Comparison of ENCODE assay signal across 28 mouse cellular contexts in genomic region chr2:148686862-148687261, GRCm38 (mm10). TPM values are rescaled to one million over a fixed set of nuclear protein-coding genes. Genes with fewer than 3 reads are reported as not detected.
DNase-seq lines count a peak whose midpoint lies in the region; ATAC-seq and TF ChIP-seq lines count a peak whose summit lies in the region.
"Had no signal": no experiment of that assay in that cellular context is flagged by ENCODE, and none has a peak within 500 bp of the region (broad histone marks: within the 10 kb centered on the region; RNA-seq: fewer than 3 reads in every experiment).

No protein-coding gene starts in this region.

- peak overlapping the region; percentile 57; the same call in 1 of the 2 replicates for H3K27ac ChIP-seq in intestine, postnatal 0 days (ENCODE audit: low read depth, low read length)
- H3K27ac ChIP-seq in intestine, embryonic 16.5 days (ENCODE audit: low read length) = no peak overlapping the region
- H3K27ac ChIP-seq: embryonic facial prominence, embryonic 10.5 days; embryonic facial prominence, embryonic 13.5 days; forebrain, embryonic 12.5 days; forebrain, embryonic 15.5 days; heart, adult 2 months; heart, embryonic 10.5 days; heart, embryonic 13.5 days; hindbrain, embryonic 14.5 days had no signal

- DNase-seq in lung, adult 18-20 months = peak; percentile 34 to 63
- DNase-seq in lung, adult 2 months = no peak
- peak; percentile 52 for DNase-seq in lung, postnatal 14 days
- DNase-seq in retina, postnatal 1 day = no peak
- no peak for DNase-seq in thymus, postnatal 4 days
- no peak for DNase-seq in natural killer cell, adult 2 months (ENCODE audit: low spot score in 2 of 2)
- DNase-seq: adrenal gland, adult 8-10 months; adrenal gland, postnatal 25 days; cerebellum, adult 18-20 months; cerebellum, adult 9-10 months; cerebellum, postnatal 25 days; embryo, embryonic 11 days; gastrocnemius, postnatal 10 days; gastrocnemius, postnatal 36 days; heart, adult 2 months; heart, postnatal 14 days; heart, postnatal 4 days had no signal

- H3K9ac ChIP-seq in intestine, postnatal 0 days (ENCODE audit: low read depth, low read length) = no peak overlapping the region
- no peak overlapping the region for H3K9ac ChIP-seq in intestine, embryonic 16.5 days (ENCODE audit: low read depth, low read length)
- H3K9ac ChIP-seq: embryonic facial prominence, embryonic 13.5 days; forebrain, embryonic 12.5 days; forebrain, embryonic 15.5 days; heart, embryonic 13.5 days; hindbrain, embryonic 14.5 days had no signal

- H3K9me3 ChIP-seq in intestine, postnatal 0 days (ENCODE audit: control insufficient read depth) = no peaks in the 10 kb centered on the region
- no peaks in the 10 kb centered on the region for H3K9me3 ChIP-seq in intestine, embryonic 16.5 days (ENCODE audit: control insufficient read depth, low read length)
- H3K9me3 ChIP-seq: embryonic facial prominence, embryonic 10.5 days; embryonic facial prominence, embryonic 13.5 days; forebrain, embryonic 12.5 days; forebrain, embryonic 15.5 days; heart, embryonic 10.5 days; heart, embryonic 13.5 days had no signal

- no peak for ATAC-seq in intestine, postnatal 0 days
- no peak for ATAC-seq in intestine, embryonic 16.5 days
- ATAC-seq: activated CD4-positive, CD25-positive, alpha-beta regulatory T cell, adult 4 months; forebrain, embryonic 15.5 days had no signal

- no peak for TF ChIP-seq POLR2A in lung, adult 2 months (IDR thresholded peaks at IDR 0.05; ENCODE audit: borderline replicate concordance, extremely low read depth, low read depth, low read length)

- no peak overlapping the region for H3K4me2 ChIP-seq in intestine, postnatal 0 days (replicated peaks; ENCODE audit: low read depth)
- H3K4me2 ChIP-seq in intestine, embryonic 16.5 days (ENCODE audit: low read depth, low read length) = no peak overlapping the region
- H3K4me2 ChIP-seq: embryonic facial prominence, embryonic 13.5 days; forebrain, embryonic 12.5 days; forebrain, embryonic 15.5 days; heart, embryonic 13.5 days; hindbrain, embryonic 14.5 days had no signal

- WGBS in intestine, postnatal 0 days = 80% methylated on average over 1 of the region's 1 CpGs
- WGBS in intestine, embryonic 16.5 days = 82% methylated on average over 1 of the region's 1 CpGs
- 74% methylated on average over 1 of the region's 1 CpGs for WGBS in lung, adult 2 months

- no peaks in the 10 kb centered on the region for H3K27me3 ChIP-seq in intestine, postnatal 0 days (replicated peaks; ENCODE audit: control insufficient read depth, insufficient read depth, low read length)
- H3K27me3 ChIP-seq in intestine, embryonic 16.5 days (replicated peaks; ENCODE audit: control insufficient read depth, insufficient read depth, low read length) = no peaks in the 10 kb centered on the region
- H3K27me3 ChIP-seq: embryonic facial prominence, embryonic 13.5 days; forebrain, embryonic 12.5 days; forebrain, embryonic 15.5 days; heart, embryonic 13.5 days had no signal

- no peak overlapping the region for H3K4me3 ChIP-seq in intestine, postnatal 0 days (ENCODE audit: low read depth, low read length)
- H3K4me3 ChIP-seq in intestine, embryonic 16.5 days (ENCODE audit: low read length) = no peak overlapping the region
- H3K4me3 ChIP-seq in lung, adult 2 months (replicated peaks; ENCODE audit: extremely low read depth, low read depth, low read length) = no peak overlapping the region
- H3K4me3 ChIP-seq: embryonic facial prominence, embryonic 10.5 days; embryonic facial prominence, embryonic 13.5 days; erythroblast, embryonic 14.5 days; forebrain, embryonic 12.5 days; forebrain, embryonic 15.5 days; heart, adult 2 months; heart, embryonic 10.5 days; heart, embryonic 13.5 days had no signal

- no peaks in the 10 kb centered on the region for H3K4me1 ChIP-seq in intestine, postnatal 0 days (replicated peaks; ENCODE audit: control insufficient read depth, insufficient read depth, low read length)
- H3K4me1 ChIP-seq in intestine, embryonic 16.5 days (ENCODE audit: control insufficient read depth, insufficient read depth, low read length) = peaks cover 9% of the 10 kb centered on the region
- H3K4me1 ChIP-seq in lung, adult 2 months (ENCODE audit: control insufficient read depth, insufficient read depth, low read length) = peaks cover 3% of the 10 kb centered on the region

- H3K36me3 ChIP-seq in intestine, postnatal 0 days (ENCODE audit: control insufficient read depth, insufficient read depth) = peaks cover 52% of the 10 kb centered on the region
- peaks cover 25% of the 10 kb centered on the region for H3K36me3 ChIP-seq in intestine, embryonic 16.5 days (ENCODE audit: control insufficient read depth, insufficient read depth, low read length)

- no peak for TF ChIP-seq CTCF in intestine, postnatal 0 days (IDR thresholded peaks at IDR 0.05; ENCODE audit: low read depth)
- no peak for TF ChIP-seq CTCF in lung, adult 2 months (IDR thresholded peaks at IDR 0.05; ENCODE audit: insufficient read depth, low read length)

RNA-seq across cellular contexts. Expression of gene Gzf1, which starts 6.0 kb away (rescaled TPM):
- polyA plus RNA-seq in intestine, postnatal 0 days (2015; fragmentation: Nextera tagmentation; extraction: Ambion mirVana) = 14.9 and 16.6 TPM in 2 replicates
- polyA plus RNA-seq in intestine, embryonic 16.5 days (2015; fragmentation: Nextera tagmentation; extraction: Ambion mirVana) = 15.2 and 16.3 TPM in 2 replicates
- 10.3 and 10.7 TPM in 2 replicates for polyA plus RNA-seq in lung, adult 2 months (2012; rRNA removed)

RNA-seq across cellular contexts. Expression of gene Nxt1, which starts 14.5 kb away (rescaled TPM):
- 35.6 and 35.9 TPM in 2 replicates for polyA plus RNA-seq in intestine, postnatal 0 days (2015; fragmentation: Nextera tagmentation; extraction: Ambion mirVana)
- polyA plus RNA-seq in intestine, embryonic 16.5 days (2015; fragmentation: Nextera tagmentation; extraction: Ambion mirVana) = 56.7 and 65.2 TPM in 2 replicates
- 15.6 and 19.6 TPM in 2 replicates for polyA plus RNA-seq in lung, adult 2 months (2012; rRNA removed)

RNA-seq across cellular contexts. Expression of gene Napb, which starts 45.4 kb away (rescaled TPM):
- polyA plus RNA-seq in intestine, postnatal 0 days (2015; fragmentation: Nextera tagmentation; extraction: Ambion mirVana) = 2.2 and 2.4 TPM in 2 replicates
- polyA plus RNA-seq in intestine, embryonic 16.5 days (2015; fragmentation: Nextera tagmentation; extraction: Ambion mirVana) = 3.1 and 3.3 TPM in 2 replicates
- polyA plus RNA-seq in lung, adult 2 months (2012; rRNA removed) = 0.69 and 1.1 TPM in 2 replicates
- polyA plus RNA-seq: erythroblast, embryonic 14.5 days had no signal

Comparison
In these comparisons a context has a peak if more than half of its experiments do, and no peak if none do; other contexts are left out.
1. DNase-seq: peak in lung, adult 18-20 months (2 of 2) and lung, postnatal 14 days (single experiment); none in lung, adult 2 months (single experiment), retina, postnatal 1 day (single experiment), thymus, postnatal 4 days (single experiment) and natural killer cell, adult 2 months (0 of 2).